Mouse (Mus musculus): Measurements from ENCODE around the gene Retnla. TPM values are rescaled to one million over a fixed set of nuclear protein-coding genes. Genes with fewer than 3 reads are reported as not detected.

The Retnla gene
- polyA plus RNA-seq, 1 experiment: not detected

GRCm38 (mm10) chr16:48869671-48870070 lies 27.3 kb downstream of the Retnla start:
- no peak for TF ChIP-seq GATA1 (IDR thresholded peaks at IDR 0.05; ENCODE audit: low read length)

GRCm38 (mm10) chr16:48871754-48872153 lies 29.4 kb downstream of the Retnla start:
- TF ChIP-seq GATA1 (IDR thresholded peaks at IDR 0.05; ENCODE audit: low read length): no peak

- TF ChIP-seq GATA1 (IDR thresholded peaks at IDR 0.05; ENCODE audit: low read length): no peak
These were observed 30.0 kb downstream of the Retnla start, which contains the start of gene Retnlg for GRCm38 (mm10) chr16:48872321-48872720. Gene Retnlg (plus strand): TSS chr16:48872621.

GRCm38 (mm10) chr16:48890733-48891132 lies 48.4 kb downstream of the Retnla start:
- no peak for TF ChIP-seq GATA1 (IDR thresholded peaks at IDR 0.05; ENCODE audit: low read length)

Other genes starting within 250 kb of the Retnla start
- gene Trat1, start 70.5 kb upstream of the Retnla start, polyA plus RNA-seq (2012): not detected in 2 replicates
- gene Retnlb, start 25.7 kb upstream of the Retnla start, polyA plus RNA-seq (2012): not detected in 2 replicates
- gene Retnlg, start 30.1 kb downstream of the Retnla start, polyA plus RNA-seq (2012): not detected in 2 replicates
- gene Dzip3, start 151.6 kb downstream of the Retnla start, polyA plus RNA-seq (2012): 11.1 and 14.3 TPM in 2 replicates
- 4.2 and 6.0 TPM in 2 replicates for gene Cip2a, start 151.6 kb downstream of the Retnla start, polyA plus RNA-seq (2012)
- gene Myh15, start 214.9 kb downstream of the Retnla start, polyA plus RNA-seq (2012): not detected in 2 replicates

All from G1E-ER4 (cell line).